Mouse (Mus musculus): ENCODE results near the gene Slc24a2. TPM values are rescaled to one million over a fixed set of nuclear protein-coding genes. Genes with fewer than 3 reads are reported as not detected.

Slc24a2 gene
- total RNA-seq (2018; cell fraction: chromatin; rRNA removed), result not detected
- not detected for total RNA-seq (2018; cell fraction: cytosol; rRNA removed)
- not detected for total RNA-seq (2018; cell fraction: nucleus; rRNA removed)
- not detected in 3 replicates for polyA plus RNA-seq (2018)

GRCm38 (mm10) chr4:87229960-87230551 lies at the start of gene Slc24a2:
Gene Slc24a2, minus strand, starts transcription at chr4:87230477.
- no peak within 1 kb of the TSS for H3K27ac ChIP-seq
- no peaks in the 10 kb centered on the region for H3K79me2 ChIP-seq (ENCODE audit: inconsistent target)
- 3% methylated on average over 62 of the region's 62 CpGs for WGBS (ENCODE audit: missing documents)
- no peak within 1 kb of the TSS for H3K4me3 ChIP-seq (ENCODE audit: inconsistent target)
- H3K36me3 ChIP-seq (ENCODE audit: inconsistent target), result no peaks in the 10 kb centered on the region

- H3K79me2 ChIP-seq (ENCODE audit: inconsistent target), result no peaks in the 10 kb centered on the region
- 44% methylated on average over 1 of the region's 1 CpGs for WGBS (ENCODE audit: missing documents)
- no peaks in the 10 kb centered on the region for H3K36me3 ChIP-seq (ENCODE audit: inconsistent target)
- no peak overlapping the region for H3K27ac ChIP-seq
- no peak overlapping the region for H3K4me3 ChIP-seq (ENCODE audit: inconsistent target)
These were observed 44.5 kb upstream of the Slc24a2 start for GRCm38 (mm10) chr4:87274825-87275224.

GRCm38 (mm10) chr4:87274276-87274675 lies 44.0 kb upstream of the Slc24a2 start:
- no peaks in the 10 kb centered on the region for H3K36me3 ChIP-seq (ENCODE audit: inconsistent target)
- H3K79me2 ChIP-seq (ENCODE audit: inconsistent target), result no peaks in the 10 kb centered on the region
- WGBS (ENCODE audit: missing documents), result 100% methylated on average over 2 of the region's 2 CpGs
- no peak overlapping the region for H3K4me3 ChIP-seq (ENCODE audit: inconsistent target)
- no peak overlapping the region for H3K27ac ChIP-seq

- WGBS (ENCODE audit: missing documents), result 100% methylated on average over 3 of the region's 3 CpGs
- Histone ChIP-seq H3K4me3 (ENCODE audit: inconsistent target) (no peak overlapping the region), H3K27ac (no peak overlapping the region), H3K79me2 (ENCODE audit: inconsistent target) (no peaks in the 10 kb centered on the region), H3K36me3 (ENCODE audit: inconsistent target) (no peaks in the 10 kb centered on the region)
These were observed 43.2 kb upstream of the Slc24a2 start for GRCm38 (mm10) chr4:87273476-87273875.

- Histone ChIP-seq H3K79me2 (ENCODE audit: inconsistent target) (no peaks in the 10 kb centered on the region), H3K27ac (no peak overlapping the region), H3K36me3 (ENCODE audit: inconsistent target) (no peaks in the 10 kb centered on the region), H3K4me3 (ENCODE audit: inconsistent target) (no peak overlapping the region)
- WGBS (ENCODE audit: missing documents), result 22% methylated on average over 14 of the region's 14 CpGs
These were observed 885 bp downstream of the Slc24a2 start for GRCm38 (mm10) chr4:87229224-87229959.

GRCm38 (mm10) chr4:87221586-87221985 lies 8.7 kb downstream of the Slc24a2 start:
- Histone ChIP-seq H3K79me2 (ENCODE audit: inconsistent target) (no peaks in the 10 kb centered on the region), H3K36me3 (ENCODE audit: inconsistent target) (no peaks in the 10 kb centered on the region), H3K27ac (no peak overlapping the region), H3K4me3 (ENCODE audit: inconsistent target) (no peak overlapping the region)
- WGBS (ENCODE audit: missing documents), result 55% methylated on average over 2 of the region's 2 CpGs

GRCm38 (mm10) chr4:87218196-87218595 lies 12.1 kb downstream of the Slc24a2 start:
- WGBS (ENCODE audit: missing documents), result 74% methylated on average over 5 of the region's 5 CpGs
- Histone ChIP-seq H3K79me2 (ENCODE audit: inconsistent target) (no peaks in the 10 kb centered on the region), H3K27ac (no peak overlapping the region), H3K4me3 (ENCODE audit: inconsistent target) (no peak overlapping the region), H3K36me3 (ENCODE audit: inconsistent target) (no peaks in the 10 kb centered on the region)

- Histone ChIP-seq H3K4me3 (ENCODE audit: inconsistent target) (no peak overlapping the region), H3K27ac (no peak overlapping the region)
- 84% methylated on average over 6 of the region's 6 CpGs for WGBS (ENCODE audit: missing documents)
These were observed 18.8 kb downstream of the Slc24a2 start for GRCm38 (mm10) chr4:87211344-87211978.

GRCm38 (mm10) chr4:87210533-87210932 lies 19.7 kb downstream of the Slc24a2 start:
- 90% methylated on average over 3 of the region's 3 CpGs for WGBS (ENCODE audit: missing documents)
- H3K36me3 ChIP-seq (ENCODE audit: inconsistent target), result no peaks in the 10 kb centered on the region
- no peaks in the 10 kb centered on the region for H3K79me2 ChIP-seq (ENCODE audit: inconsistent target)
- H3K4me3 ChIP-seq (ENCODE audit: inconsistent target), result no peak overlapping the region
- no peak overlapping the region for H3K27ac ChIP-seq

More at GRCm38 (mm10) chr4:87211344-87211978, 18.8 kb downstream of the Slc24a2 start:
- no peaks in the 10 kb centered on the region for H3K79me2 ChIP-seq (ENCODE audit: inconsistent target)
- H3K36me3 ChIP-seq (ENCODE audit: inconsistent target), result no peaks in the 10 kb centered on the region

- no peak overlapping the region for H3K27ac ChIP-seq
- H3K4me3 ChIP-seq (ENCODE audit: inconsistent target), result no peak overlapping the region
- no peaks in the 10 kb centered on the region for H3K36me3 ChIP-seq (ENCODE audit: inconsistent target)
- no peaks in the 10 kb centered on the region for H3K79me2 ChIP-seq (ENCODE audit: inconsistent target)
- WGBS (ENCODE audit: missing documents), result 79% methylated on average over 2 of the region's 2 CpGs
These were observed 28.2 kb downstream of the Slc24a2 start for GRCm38 (mm10) chr4:87202081-87202480.

GRCm38 (mm10) chr4:87201229-87201628 lies 29.0 kb downstream of the Slc24a2 start:
- Histone ChIP-seq H3K36me3 (ENCODE audit: inconsistent target) (no peaks in the 10 kb centered on the region), H3K4me3 (ENCODE audit: inconsistent target) (no peak overlapping the region), H3K27ac (no peak overlapping the region), H3K79me2 (ENCODE audit: inconsistent target) (no peaks in the 10 kb centered on the region)
- WGBS (ENCODE audit: missing documents), result 76% methylated on average over 3 of the region's 3 CpGs

- no peak overlapping the region for H3K4me3 ChIP-seq (ENCODE audit: inconsistent target)
- WGBS (ENCODE audit: missing documents), result 80% methylated on average over 10 of the region's 10 CpGs
- no peaks in the 10 kb centered on the region for H3K79me2 ChIP-seq (ENCODE audit: inconsistent target)
- no peak overlapping the region for H3K27ac ChIP-seq
- H3K36me3 ChIP-seq (ENCODE audit: inconsistent target), result no peaks in the 10 kb centered on the region
These were observed 45.9 kb downstream of the Slc24a2 start for GRCm38 (mm10) chr4:87184147-87184930.

- Histone ChIP-seq H3K36me3 (ENCODE audit: inconsistent target) (no peaks in the 10 kb centered on the region), H3K79me2 (ENCODE audit: inconsistent target) (no peaks in the 10 kb centered on the region), H3K4me3 (ENCODE audit: inconsistent target) (no peak overlapping the region), H3K27ac (no peak overlapping the region)
- 61% methylated on average over 3 of the region's 3 CpGs for WGBS (ENCODE audit: missing documents)
These were observed 53.2 kb downstream of the Slc24a2 start for GRCm38 (mm10) chr4:87177116-87177515.

- H3K27ac ChIP-seq, result no peak overlapping the region
- no peak overlapping the region for H3K4me3 ChIP-seq (ENCODE audit: inconsistent target)
- WGBS (ENCODE audit: missing documents), result 58% methylated on average over 6 of the region's 6 CpGs
These were observed 66.3 kb downstream of the Slc24a2 start for GRCm38 (mm10) chr4:87163945-87164344.

More at GRCm38 (mm10) chr4:87163945-87164344, 66.3 kb downstream of the Slc24a2 start:
- Histone ChIP-seq H3K36me3 (ENCODE audit: inconsistent target) (no peaks in the 10 kb centered on the region), H3K79me2 (ENCODE audit: inconsistent target) (no peaks in the 10 kb centered on the region)

Data from macrophage (primary cell).